Mouse (Mus musculus) hindbrain, embryonic 16.5 days (tissue): ENCODE measurements around the gene Stx19. TPM values are rescaled to one million over a fixed set of nuclear protein-coding genes. Genes with fewer than 3 reads are reported as not detected.

Experiments
- ATAC-seq: fragments of 200-750 bp; cut with Nextera tagmentation; 2 replicates; pipeline ENCODE4 v1.8.0; 2017; ENCODE audit warnings: moderate TSS enrichment, moderate library complexity
- H3K27ac ChIP-seq: fragments of 300-500 bp; sonication (generic); 2 replicates; pipeline ENCODE4 v1.5.1; 2014; ENCODE audit warnings: low read depth, mild to moderate bottlenecking, control low read depth, low read length, moderate library complexity
- H3K27me3 ChIP-seq: fragments of 300-500 bp; sonication (generic); replicated peaks from 2 replicates; pipeline ENCODE4 v1.6.1; 2014; ENCODE audit warnings: low read length; ENCODE audit not compliant: control insufficient read depth, insufficient read depth
- H3K36me3 ChIP-seq: fragments of 300-500 bp; sonication (generic); 2 replicates; pipeline ENCODE4 v1.6.1; 2014; ENCODE audit warnings: mild to moderate bottlenecking, low read length, moderate library complexity, mixed read lengths; ENCODE audit not compliant: control insufficient read depth, insufficient read depth
- H3K4me1 ChIP-seq: fragments of 300-500 bp; sonication (generic); 2 replicates; pipeline ENCODE4 v1.6.1; 2014; ENCODE audit warnings: low read depth, low read length; ENCODE audit not compliant: control insufficient read depth, insufficient read depth
- H3K4me2 ChIP-seq: fragments of 300-500 bp; sonication (generic); 2 replicates; pipeline ENCODE4 v1.6.1; 2014; ENCODE audit warnings: mild to moderate bottlenecking, low read length, control low read depth, moderate library complexity
- H3K4me3 ChIP-seq: fragments of 300-500 bp; sonication (generic); 2 replicates; pipeline ENCODE4 v1.5.1; 2014; ENCODE audit warnings: mild to moderate bottlenecking, low read length, control low read depth, moderate library complexity
- H3K9ac ChIP-seq: fragments of 300-500 bp; sonication (generic); 2 replicates; pipeline ENCODE4 v1.6.1; 2014; ENCODE audit warnings: low read depth, mild to moderate bottlenecking, control low read depth, low read length, moderate library complexity
- H3K9me3 ChIP-seq: fragments of 300-500 bp; sonication (generic); 2 replicates; pipeline ENCODE4 v1.6.1; 2014; ENCODE audit warnings: mild to moderate bottlenecking, low read length, moderate library complexity; ENCODE audit not compliant: control insufficient read depth
- WGBS: fragments of 180-500 bp; shearing (Covaris S2); extraction: QIAGEN DNeasy Blood & Tissue Kit; methylation state at CpG from one replicate; pipeline ENCODE4 v1.1.7; 2014; 5-methylcytosine and 5-hydroxymethylcytosine counted together
- polyA plus RNA-seq: library from polyadenylated mRNA; unstranded; fragments of >200 nt; fragmentation: Nextera tagmentation; extraction: Ambion mirVana; gene quantifications from 2 replicates; pipeline ENCODE4 v1.2.1, GENCODE M21; 2015

Gene Stx19
- polyA plus RNA-seq, 1 experiment from 2014 or later: 0.29 TPM

DNA sequence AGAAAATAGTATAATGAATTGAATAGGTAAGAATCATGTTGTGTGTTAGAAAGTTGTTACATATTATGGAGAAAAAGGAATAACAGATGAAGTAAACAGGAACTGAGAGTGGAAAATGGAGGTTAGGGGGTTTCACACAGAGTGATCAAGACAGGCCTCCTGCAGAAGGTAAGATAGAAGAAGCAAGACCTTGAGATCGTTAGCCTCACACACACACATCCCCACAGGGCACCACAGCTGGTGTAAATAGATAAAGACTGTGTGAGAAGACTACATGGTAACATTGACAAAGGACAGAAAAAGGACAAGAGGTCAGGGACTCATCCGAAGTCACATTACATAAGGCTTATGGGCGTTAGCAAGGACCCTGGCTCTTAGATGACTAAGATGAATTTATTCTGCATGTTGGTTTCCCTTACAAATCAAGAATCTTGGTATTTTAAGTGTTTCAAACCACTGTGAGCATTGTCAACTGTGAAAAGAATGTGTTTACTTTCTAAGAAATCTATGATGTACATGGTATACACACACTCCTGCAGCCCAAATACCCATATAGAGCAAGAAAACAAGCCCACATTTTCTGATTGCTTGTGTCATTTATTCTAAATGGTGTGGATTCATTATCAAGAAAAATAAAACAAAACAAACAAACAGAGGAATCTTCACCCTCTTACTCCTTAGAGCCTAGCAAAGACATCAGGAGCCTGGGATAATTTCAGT, 19.7 kb downstream of the Stx19 start:
- Histone ChIP-seq H3K4me2 (no peak overlapping the region), H3K9ac (no peak overlapping the region), H3K36me3 (no peaks in the 10 kb centered on the region), H3K27ac (no peak overlapping the region), H3K27me3 (no peaks in the 10 kb centered on the region), H3K9me3 (no peaks in the 10 kb centered on the region), H3K4me3 (no peak overlapping the region), H3K4me1 (no peaks in the 10 kb centered on the region)
- ATAC-seq: no peak
- 55% methylated on average over 3 of the region's 3 CpGs for WGBS

DNA sequence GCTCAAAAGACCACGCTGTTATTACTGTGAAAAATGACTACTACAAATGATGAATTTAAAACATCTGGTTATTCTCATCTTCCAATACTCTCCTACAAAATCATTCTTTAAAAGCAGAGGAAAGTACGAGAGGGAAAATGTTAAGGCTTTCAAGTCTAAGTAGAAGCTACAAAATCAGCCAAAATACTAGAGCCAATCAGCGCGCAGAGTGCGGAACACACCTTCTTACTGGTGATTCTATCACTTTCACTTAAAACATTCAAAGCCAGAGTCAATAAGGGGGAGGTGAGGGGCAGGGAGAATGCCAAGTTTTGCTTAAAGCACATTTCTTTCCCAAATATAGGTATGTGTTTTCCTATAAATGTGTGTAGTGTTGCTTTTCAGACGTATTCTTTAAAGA, 30.9 kb downstream of the Stx19 start:
- 89% methylated on average over 6 of the region's 6 CpGs for WGBS
- Histone ChIP-seq H3K36me3 (no peaks in the 10 kb centered on the region), H3K9me3 (no peaks in the 10 kb centered on the region), H3K4me3 (no peak overlapping the region; the same call in 1 of the 2 replicates), H3K4me2 (peak overlapping the region; percentile 70), H3K4me1 (peaks cover 11% of the 10 kb centered on the region), H3K9ac (no peak overlapping the region), H3K27ac (no peak overlapping the region), H3K27me3 (no peaks in the 10 kb centered on the region)
- ATAC-seq: no peak

DNA sequence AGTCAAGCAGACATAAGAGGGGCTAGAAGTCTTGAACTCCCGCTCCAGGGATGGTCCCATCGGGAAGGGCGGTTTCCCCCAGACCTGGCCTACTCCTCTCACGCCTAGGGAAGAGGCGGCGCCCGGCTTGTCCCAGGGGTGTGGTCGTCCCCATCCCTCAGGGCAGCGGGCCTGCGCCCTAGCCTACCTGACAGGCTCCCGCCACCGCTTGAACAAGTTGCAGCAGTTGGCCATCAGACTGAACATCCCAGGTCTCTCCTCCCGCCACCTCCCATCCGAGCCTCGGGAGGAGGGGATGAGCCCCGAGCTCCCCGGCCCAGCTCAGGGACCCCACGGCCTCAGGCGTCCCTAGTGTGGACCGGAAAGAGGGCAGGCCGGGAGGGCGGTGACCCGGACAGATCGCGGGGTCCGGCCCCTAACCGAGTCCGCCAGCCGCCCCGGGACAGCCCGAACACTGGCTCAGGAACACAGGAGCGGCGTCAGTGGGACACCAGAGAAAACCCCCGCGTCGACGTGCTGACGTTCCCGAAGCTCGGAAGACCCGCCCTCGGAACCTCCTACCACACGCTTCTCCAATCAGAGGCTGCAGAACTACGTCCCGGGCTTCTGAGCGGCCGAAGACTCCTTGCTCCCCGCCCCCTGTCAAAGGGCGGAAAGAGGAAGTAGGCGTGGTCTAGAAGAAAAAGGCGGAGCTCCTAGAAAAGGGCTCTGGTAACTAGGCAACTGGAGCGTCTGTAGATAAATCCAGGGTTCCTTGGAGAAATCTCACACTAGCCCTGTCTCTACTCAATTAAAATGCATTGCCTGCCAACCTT, 32.2 kb downstream of the Stx19 start, which contains the start of gene Arl13b:
Gene Arl13b (minus strand): TSS at position 543 of the 815 bp plus-strand sequence.
- under 1% methylated on average over 40 of the region's 52 CpGs for WGBS
- peak within 1 kb of the TSS; percentile 63 for H3K27ac ChIP-seq
- H3K4me2 ChIP-seq: peak within 1 kb of the TSS; percentile 70
- peak within 1 kb of the TSS; percentile 80 for H3K9ac ChIP-seq
- H3K4me1 ChIP-seq: peaks cover 11% of the 10 kb centered on the region
- H3K9me3 ChIP-seq: no peaks in the 10 kb centered on the region
- H3K36me3 ChIP-seq: no peaks in the 10 kb centered on the region
- H3K4me3 ChIP-seq: peak within 1 kb of the TSS; percentile 79
- ATAC-seq: peak; percentile 100
- no peaks in the 10 kb centered on the region for H3K27me3 ChIP-seq

DNA sequence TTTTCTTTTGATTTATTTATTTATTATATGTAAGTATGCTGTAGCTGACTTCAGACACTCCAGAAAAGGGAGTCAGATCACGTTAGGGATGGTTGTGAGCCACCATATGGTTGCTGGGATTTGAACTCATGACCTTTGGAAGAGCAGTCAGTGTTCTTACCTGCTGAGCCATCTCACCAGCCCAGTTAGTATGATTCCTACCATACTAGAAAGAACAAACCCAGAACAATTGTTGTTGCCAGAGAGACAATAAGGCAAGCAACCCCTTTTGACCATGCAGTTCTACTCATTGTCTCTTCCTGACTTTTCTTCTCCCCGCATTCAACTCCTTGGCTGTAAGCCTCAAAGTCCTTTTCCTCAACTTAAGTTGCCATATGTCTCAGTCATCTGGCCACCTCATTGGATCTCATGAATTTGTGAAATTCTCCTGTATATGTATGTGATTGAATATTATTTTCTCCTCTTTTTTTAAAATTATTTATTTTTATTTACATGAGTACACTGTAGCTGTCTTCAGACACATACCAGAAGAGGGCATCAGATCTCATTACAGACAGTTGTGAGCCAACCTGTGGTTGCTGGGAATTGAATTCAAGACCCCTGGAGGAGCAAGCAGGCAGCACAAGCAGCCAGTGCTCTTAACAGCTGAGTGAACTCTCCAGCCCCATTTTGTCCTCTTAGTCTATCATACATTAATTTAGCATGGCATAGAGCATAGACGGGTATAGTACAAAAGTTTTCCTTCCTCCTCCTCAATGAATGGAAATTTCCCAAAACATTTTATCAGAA, 38.2 kb downstream of the Stx19 start:
- Histone ChIP-seq H3K27ac (no peak overlapping the region), H3K9ac (no peak overlapping the region), H3K4me2 (no peak overlapping the region), H3K4me3 (no peak overlapping the region), H3K27me3 (no peaks in the 10 kb centered on the region), H3K9me3 (no peaks in the 10 kb centered on the region), H3K4me1 (no peaks in the 10 kb centered on the region), H3K36me3 (no peaks in the 10 kb centered on the region)
- WGBS: 77% methylated on average over 3 of the region's 3 CpGs
- no peak for ATAC-seq

DNA sequence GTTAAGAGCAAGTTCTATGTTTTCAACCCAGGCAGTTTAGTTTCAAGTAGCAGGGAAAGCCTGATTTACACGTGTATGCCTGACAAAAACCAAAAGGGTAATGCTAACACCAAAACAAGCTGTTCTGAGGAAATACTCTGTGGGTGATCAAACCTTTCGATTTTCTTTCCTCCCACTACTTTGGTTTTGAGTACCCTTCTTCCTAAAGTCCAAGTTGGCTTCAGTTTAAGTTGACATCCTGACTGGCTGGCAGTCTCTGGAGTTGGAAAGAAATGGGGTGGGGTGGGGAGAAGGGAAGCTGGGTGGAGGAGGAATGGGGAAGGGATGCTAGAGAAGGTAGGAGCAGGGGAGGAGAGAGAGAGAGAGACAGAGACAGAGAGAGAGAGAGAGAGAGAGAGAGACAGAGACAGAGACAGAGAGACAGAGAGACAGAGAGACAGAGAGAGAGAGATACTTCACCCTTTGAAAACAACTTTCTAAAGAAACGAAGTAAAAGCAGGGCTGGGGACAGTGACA, 39.2 kb downstream of the Stx19 start:
- Histone ChIP-seq H3K4me2 (peak overlapping the region; percentile 95), H3K4me3 (peak overlapping the region; percentile 69), H3K9me3 (no peaks in the 10 kb centered on the region), H3K27ac (no peak overlapping the region), H3K36me3 (no peaks in the 10 kb centered on the region), H3K4me1 (no peaks in the 10 kb centered on the region), H3K9ac (peak overlapping the region; percentile 82), H3K27me3 (no peaks in the 10 kb centered on the region)
- ATAC-seq: peak; percentile 48; the same call in 1 of the 2 replicates
- 15% methylated on average over 3 of the region's 3 CpGs for WGBS

DNA sequence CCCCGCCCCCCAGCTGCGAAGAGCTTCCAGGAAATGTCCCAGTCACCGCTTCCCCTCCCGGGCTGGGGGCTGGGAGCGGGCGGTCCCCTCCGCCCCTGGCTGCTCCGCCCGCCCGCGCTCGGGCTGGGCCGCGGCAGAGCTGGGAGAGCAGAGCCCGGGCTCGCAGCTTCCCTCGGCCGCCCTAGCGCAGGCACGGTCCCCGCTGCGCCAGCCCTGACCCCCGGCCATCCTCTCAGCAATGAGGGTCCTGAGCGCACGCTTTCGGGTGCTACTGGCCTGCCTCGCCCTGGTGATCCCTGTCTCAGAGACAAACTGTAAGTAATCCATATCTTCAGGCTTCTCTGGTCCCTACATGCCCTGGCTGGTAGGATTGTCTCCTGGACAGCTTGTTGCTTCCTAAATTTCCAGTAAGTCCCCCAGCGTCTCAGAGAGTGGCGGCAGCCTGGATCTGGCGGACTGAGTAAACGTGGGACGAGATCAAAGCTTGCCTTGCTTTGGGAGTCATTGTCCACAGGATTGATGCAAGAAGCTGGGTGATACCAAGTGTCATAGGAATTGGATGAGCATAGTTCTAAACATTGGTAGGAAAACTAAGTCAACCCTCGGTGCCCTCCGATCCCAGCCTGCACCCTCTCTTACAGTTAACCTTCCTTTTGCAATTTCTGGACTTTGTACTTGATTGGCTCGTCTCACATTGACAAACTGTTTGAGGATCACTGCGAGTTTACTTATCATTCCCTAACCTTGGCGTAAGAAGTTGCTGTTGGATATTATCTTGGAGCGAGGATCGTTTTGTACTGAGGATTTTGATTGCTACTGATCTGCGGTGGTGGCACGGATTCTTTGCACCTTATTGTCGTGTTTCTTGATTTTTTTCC, 40.0 kb downstream of the Stx19 start, which contains the start of gene Pros1:
Gene Pros1 (plus strand): TSS at position 117 of the 878 bp plus-strand sequence.
- H3K9ac ChIP-seq: peak within 1 kb of the TSS; percentile 82
- H3K27ac ChIP-seq: no peak within 1 kb of the TSS
- H3K4me3 ChIP-seq: peak within 1 kb of the TSS; percentile 69
- H3K9me3 ChIP-seq: no peaks in the 10 kb centered on the region
- peak; percentile 95 for ATAC-seq
- 3% methylated on average over 34 of the region's 42 CpGs for WGBS
- H3K4me2 ChIP-seq: peak within 1 kb of the TSS; percentile 95
- H3K27me3 ChIP-seq: no peaks in the 10 kb centered on the region
- H3K4me1 ChIP-seq: no peaks in the 10 kb centered on the region
- no peaks in the 10 kb centered on the region for H3K36me3 ChIP-seq

DNA sequence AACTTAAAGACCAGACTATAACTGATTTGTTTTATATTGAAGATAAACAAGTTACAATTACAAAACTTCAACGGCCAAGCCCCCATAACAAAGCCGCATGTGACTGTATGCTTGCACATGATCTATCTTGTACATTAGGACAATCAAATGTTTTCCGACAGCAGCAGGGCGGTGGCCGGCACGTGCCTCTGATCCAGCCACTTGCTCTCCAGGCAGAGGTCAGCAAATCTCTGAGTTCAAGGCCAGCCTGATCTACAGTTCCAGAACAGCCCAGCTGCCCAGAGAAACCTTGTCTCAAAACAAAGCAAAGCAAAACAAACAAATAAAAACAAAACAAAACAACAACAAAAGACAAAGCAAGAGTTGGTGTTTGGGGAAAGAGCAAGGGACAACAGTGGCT, 40.9 kb downstream of the Stx19 start:
- ATAC-seq: no peak
- 70% methylated on average over 6 of the region's 6 CpGs for WGBS
- no peaks in the 10 kb centered on the region for H3K27me3 ChIP-seq

DNA sequence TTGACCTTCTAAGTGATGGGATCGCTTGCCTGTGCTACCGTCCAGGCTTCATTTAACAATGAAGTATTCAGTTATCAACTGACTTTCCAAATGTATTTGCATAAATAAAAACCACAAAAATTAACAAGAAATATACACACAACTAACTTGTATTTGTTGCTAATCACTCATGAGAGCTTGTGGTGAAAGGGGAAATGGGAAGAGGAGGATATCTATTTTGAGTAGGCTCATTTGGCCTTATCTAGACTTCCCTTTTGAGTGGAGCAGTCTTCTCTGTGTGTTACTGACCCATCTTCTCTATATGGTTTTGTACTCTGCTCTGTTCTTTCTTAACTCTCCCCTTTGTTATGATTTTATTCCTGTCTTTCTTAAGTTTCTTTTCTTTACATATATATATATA, 41.8 kb downstream of the Stx19 start:
- H3K27me3 ChIP-seq: no peaks in the 10 kb centered on the region
- H3K9ac ChIP-seq: no peak overlapping the region
- H3K4me1 ChIP-seq: no peaks in the 10 kb centered on the region
- H3K9me3 ChIP-seq: no peaks in the 10 kb centered on the region
- no peak overlapping the region for H3K27ac ChIP-seq
- no peak for ATAC-seq
- no peak overlapping the region for H3K4me2 ChIP-seq
- H3K36me3 ChIP-seq: no peaks in the 10 kb centered on the region
- 87% methylated on average over 2 of the region's 2 CpGs for WGBS
- H3K4me3 ChIP-seq: no peak overlapping the region

More for the DNA sequence above, 40.9 kb downstream of the Stx19 start:
- no peaks in the 10 kb centered on the region for H3K36me3 ChIP-seq
- H3K9me3 ChIP-seq: no peaks in the 10 kb centered on the region
- H3K4me2 ChIP-seq: no peak overlapping the region
- no peak overlapping the region for H3K4me3 ChIP-seq
- H3K9ac ChIP-seq: no peak overlapping the region
- H3K27ac ChIP-seq: no peak overlapping the region
- H3K4me1 ChIP-seq: no peaks in the 10 kb centered on the region
